Mouse (Mus musculus) adipocyte (in vitro differentiated cells): ENCODE measurements at regions not wholly inside any gene's neighbourhood (a gene's known extent, or its start where the extent isn't known, plus 50 kb on each side); places are given as distances from the start of the nearest gene placed in this dataset.

Experiments used
- DNase-seq: peaks from one replicate; pipeline ENCODE4 v3.0.0-alpha.2; 2016; ENCODE audit warnings: low spot score

GRCm38 (mm10) chr17:41990804-41991203 is 324.9 kb upstream of the Ptchd4 start:
- DNase-seq, result no peak

GRCm38 (mm10) chr17:42008415-42008814 is 307.3 kb upstream of the Ptchd4 start:
- DNase-seq, result no peak

DNA sequence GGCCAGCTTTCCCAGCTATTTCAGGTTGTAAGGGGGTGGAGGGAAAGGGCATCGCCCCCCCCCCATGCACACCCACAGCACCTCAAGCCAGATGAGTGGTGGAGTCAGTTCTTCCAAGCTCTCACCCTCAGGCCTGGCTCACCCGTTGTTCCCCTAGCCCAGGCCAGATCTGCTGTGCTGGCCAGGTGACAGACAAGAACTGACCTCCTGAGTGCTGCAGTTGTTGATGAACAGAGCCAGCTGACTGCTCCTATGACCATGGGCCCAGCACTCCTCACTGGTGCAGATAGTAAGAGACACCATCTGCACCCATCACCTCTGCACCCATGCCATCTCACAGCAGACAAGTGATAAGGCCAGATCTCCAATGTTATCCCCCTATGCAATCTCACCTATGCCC is 291.5 kb upstream of the Ptchd4 start:
- DNase-seq, result no peak

DNA sequence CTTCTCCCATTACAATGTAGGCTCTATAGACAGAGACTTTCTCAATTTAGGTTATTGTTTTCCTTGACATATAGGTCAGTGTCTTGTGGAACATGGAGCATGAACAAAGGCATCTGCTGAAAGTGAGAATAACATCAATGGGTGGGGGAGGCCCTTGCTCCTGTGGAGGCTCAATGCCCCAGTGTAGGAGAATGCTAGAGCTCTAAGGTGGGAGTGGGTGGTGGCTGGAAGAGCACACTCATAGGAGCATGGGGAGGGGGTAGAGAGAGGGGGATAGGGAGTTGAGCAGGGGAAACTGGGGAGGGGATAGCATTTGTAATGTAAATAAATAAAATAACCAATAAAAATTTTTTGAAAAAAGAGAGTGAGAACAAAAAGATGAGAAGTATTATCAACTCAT is 288.5 kb upstream of the Ptchd4 start:
- DNase-seq, result no peak

DNA sequence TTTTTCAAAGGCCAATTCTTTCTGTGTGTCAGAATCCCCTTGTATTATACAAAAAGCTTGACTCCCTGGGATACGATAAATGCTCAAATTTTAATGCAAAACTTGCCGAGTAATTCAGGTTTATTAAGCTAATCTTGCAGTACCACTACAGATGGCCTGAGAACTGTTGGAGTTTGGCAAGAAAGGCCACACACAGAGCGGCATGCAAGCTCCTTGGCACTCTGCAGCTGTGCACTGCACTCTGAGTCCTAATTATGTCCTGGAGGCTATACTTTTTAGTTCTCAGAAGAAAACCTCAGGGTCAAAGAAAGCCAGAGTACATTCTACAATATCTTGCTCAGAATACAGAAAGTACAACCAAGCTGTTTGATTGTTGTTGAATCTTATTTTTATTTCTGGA is 286.3 kb upstream of the Ptchd4 start:
- DNase-seq, result no peak

- DNase-seq, result no peak
These were observed 278.7 kb upstream of the Ptchd4 start for GRCm38 (mm10) chr17:42037089-42037488.

DNA sequence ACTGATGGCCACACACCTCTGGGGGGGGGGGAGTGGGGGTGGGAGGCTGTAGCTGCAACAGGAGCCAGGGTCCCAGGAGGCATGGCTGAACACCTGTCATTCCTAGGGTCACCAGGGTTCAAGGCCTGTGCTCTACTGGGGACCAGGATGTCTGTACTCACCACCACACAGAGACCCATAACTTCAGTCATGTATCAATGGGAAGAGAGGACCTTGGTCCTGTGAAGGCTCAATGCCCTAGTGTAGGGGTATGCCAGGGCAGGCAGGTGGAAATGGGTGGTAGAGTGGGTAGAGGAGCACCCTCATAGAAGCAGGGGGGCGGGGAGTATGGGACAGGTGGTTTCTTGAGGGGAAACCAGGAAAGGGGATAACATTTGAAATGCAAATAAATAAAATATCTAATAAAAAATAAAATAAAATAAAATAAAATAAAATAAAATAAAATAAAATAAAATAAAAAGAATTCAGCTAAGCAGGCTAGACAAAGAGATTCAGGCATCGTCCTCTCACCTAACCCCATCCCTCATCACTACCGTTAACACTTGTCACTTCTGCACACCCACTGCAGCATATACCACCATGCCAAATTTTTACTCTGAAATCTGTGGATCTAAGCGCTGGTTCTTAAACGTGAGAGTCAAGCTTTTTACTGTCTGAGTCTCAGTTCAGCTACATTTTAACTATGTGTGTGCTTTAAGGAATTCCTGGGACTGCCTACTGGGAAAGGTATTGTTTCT is 265.8 kb upstream of the Ptchd4 start:
- DNase-seq, result no peak

- DNase-seq, result no peak
These were observed 224.8 kb upstream of the Ptchd4 start for GRCm38 (mm10) chr17:42090764-42091452.

- DNase-seq, result no peak
These were observed 202.1 kb upstream of the Ptchd4 start for GRCm38 (mm10) chr17:42113684-42114083.

GRCm38 (mm10) chr17:42120759-42121158 is 195.0 kb upstream of the Ptchd4 start:
- DNase-seq, result peak; percentile 18

DNA sequence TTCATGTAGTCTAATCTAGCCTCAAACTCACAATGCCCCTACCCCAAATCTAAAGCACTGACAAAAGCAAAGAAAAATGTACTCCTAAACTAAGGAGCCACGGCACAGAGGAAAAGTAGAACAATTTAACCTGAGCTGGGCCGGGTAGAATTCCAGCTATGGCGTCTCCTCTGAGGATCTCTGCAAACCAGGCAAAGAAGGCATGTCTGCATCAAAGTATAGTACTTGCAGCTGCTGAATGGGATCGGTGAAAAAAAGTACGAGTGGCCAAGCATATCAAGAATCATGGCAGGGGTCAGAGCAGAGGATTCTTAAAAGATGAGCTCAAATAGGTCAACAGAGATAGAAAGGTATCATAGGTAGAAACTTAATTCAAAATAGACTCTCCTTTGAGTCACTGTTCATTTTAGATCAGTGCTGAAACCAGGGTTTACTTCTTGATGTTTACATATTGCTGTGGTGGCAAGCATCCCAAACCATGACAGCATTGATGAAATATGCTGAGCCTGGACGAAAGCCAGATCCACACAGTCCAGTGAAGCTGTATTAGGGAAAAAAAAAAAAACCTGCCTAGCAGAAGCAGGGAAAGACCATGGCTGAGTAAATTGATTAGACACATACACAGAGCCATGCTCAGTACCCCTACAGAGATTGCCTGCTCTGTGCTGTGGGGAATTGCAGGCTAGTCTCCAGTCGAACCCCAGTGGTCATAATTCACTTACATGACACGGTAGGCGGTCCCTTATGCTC is 189.1 kb upstream of the Ptchd4 start:
- peak; percentile 79 for DNase-seq

- no peak for DNase-seq
These were observed 146.2 kb upstream of the Ptchd4 start for GRCm38 (mm10) chr17:42169391-42170018.

DNA sequence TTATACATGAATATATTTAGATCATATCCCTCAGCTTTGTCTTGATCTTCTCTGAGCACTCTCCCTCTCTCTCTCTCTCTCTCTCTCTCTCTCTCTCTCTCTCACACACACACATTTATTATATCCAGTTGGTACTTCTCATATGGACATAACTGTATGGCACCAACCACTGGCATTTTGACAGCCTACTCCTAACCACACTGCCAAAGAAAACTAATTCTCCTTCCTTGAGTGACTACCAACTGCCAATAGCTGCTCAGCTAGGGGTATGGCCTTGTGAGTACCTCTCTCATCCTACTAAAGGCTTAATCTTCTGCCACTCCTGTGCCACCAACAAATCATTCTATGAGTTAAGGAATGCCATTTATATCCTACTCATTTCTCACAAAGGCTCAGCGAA is 127.2 kb upstream of the Ptchd4 start:
- DNase-seq, result no peak

DNA sequence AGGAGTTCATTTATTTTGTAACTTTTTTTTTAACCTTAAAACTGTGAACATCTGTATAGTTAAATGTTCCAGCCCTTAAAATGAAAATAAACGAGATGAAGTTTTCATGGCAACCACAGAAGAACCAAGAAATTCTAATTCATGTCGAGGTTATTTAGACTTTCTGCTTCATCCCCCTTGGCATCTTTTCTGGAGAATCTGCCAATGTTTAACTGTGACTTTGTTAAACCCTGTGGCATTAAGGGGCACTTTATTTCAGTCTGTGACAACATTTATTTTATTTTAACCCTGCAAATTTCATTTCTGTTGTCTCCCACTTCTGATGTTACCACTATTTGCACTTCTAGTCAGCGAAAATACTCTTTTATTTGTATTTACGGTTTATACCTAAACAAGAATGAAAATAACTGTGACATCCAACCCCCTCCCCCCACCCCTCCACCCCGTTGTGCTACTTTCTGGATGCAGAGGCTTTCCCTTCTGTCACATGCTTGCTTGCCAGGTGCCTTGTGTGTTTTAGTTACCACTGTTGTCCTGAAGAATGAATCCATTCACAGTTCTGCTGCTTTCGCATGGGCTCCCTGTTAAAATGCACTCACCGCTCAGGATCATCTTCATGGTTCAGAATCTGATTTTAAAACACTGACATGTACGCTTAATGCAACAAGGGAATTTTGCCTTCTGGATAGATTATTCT is 125.4 kb upstream of the Ptchd4 start:
- no peak for DNase-seq
